Mouse (Mus musculus): Measurements from ENCODE around the gene Tssk4. TPM values are rescaled to one million over a fixed set of nuclear protein-coding genes. Genes with fewer than 3 reads are reported as not detected.
A peak's percentile ranks its signal among the peaks of the same experiment; 100 is the strongest.

Gene Tssk4
- under 1 TPM; 0.44 to 0.88 (median 0.52) TPM for total RNA-seq (2022)

DNA sequence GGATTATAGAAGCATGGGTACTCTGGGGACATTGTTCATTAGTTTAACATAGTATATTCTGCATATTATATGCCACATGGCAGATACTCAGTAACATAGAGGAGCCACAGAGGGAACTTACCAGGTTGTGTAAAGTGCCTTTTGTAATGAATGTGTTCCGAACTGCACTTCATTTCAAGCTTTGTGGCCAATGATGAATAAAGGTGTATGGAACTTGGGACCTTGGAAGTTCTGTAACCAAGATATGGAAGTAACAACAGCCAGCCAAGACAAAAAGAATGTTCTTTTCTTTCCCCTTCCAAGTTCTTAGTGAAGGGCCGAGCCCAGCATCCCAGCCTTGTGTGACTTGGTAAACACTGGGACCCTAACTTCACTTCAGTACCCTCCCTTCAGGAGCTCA, at the start of gene Tssk4:
Tssk4 (plus strand) TSS at position 301 of the 400 bp plus-strand sequence.
- no peak for DNase-seq (ENCODE audit: low spot score)

DNA sequence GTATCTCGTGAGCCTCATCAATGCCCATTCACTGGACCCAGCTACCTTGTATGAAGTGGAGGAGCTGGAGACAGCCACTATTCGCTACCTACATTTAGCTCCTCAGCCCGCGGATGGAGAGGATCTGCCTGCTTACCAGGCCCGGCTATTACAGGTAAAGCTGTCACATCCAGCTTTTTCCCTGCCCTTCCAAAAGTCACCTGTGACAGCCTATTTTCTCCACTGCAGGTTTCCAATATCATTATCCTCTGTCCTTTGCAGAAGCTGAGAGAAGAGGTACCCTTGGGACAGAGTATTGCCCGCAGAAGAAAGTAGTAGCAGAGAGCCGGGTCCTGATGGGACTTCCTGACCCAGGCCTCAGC, 46.7 kb upstream of the Tssk4 start, which contains the start of gene Irf9:
Irf9 (plus strand) TSS at position 301 of the 362 bp plus-strand sequence.
- DNase-seq (ENCODE audit: low spot score) = no peak

DNA sequence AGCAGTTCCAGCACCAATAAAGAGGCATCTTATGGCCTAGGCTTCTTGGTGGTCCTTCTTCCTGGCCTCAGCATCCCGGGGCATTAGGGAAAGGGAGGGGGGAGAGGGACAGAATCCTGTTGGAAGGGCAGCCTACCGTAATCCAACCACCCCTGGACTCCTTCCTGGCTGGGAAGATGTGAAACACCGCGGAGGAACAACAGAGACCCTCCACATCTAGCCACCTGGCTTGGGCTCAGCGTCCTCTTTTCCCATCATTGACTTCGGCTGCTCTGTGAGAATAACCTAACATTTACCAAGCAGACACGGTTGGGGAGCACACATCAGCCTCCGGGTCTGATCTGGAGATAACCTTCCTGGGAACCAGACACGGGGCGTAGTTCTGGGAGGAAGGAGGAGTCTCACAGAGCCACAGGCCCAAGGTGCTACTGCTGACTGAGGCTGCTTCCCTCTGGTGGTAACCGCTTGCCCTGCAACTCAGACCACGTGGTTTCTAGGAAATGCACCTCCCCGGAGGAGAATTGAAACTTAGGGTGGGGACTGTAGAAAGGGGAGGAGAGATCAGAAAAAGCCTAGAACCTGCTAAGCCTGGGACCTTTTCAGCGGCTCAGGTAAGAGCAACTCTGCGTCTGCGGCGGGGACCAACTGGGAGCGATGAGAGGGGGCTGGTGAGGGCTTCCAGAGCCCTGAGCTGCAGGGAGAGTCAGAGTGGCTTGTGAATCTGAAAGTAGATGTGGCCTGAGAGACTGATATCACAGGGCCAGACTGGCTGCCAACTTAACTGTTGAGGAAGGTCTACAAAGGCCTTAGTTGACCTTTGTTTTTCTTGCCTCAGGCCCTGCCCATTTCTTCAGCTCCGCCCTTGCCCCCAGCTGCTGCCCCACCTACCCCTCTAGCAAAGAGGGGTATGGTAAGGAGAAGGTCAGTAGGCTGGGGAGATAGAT, 46.1 kb upstream of the Tssk4 start:
- DNase-seq (ENCODE audit: low spot score) = peak; percentile 95

DNA sequence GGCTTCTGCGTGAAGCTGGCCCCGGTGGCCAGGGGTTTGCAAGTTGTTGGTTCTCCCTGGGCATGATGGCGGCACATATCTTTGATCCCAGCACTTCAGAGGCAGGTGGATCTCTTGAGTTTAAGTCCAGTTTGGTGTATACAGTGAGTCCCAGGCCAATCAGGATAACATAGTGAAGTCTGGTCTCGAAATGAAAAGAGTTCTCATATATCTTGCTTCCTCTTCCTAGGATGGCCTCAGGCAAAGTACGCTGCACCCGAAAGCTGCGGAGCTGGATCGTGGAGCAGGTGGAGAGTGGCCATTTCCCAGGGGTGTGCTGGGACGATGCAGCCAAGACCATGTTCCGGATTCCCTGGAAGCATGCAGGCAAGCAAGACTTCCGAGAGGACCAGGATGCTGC, 45.2 kb upstream of the Tssk4 start:
- no peak for DNase-seq (ENCODE audit: low spot score)

DNA sequence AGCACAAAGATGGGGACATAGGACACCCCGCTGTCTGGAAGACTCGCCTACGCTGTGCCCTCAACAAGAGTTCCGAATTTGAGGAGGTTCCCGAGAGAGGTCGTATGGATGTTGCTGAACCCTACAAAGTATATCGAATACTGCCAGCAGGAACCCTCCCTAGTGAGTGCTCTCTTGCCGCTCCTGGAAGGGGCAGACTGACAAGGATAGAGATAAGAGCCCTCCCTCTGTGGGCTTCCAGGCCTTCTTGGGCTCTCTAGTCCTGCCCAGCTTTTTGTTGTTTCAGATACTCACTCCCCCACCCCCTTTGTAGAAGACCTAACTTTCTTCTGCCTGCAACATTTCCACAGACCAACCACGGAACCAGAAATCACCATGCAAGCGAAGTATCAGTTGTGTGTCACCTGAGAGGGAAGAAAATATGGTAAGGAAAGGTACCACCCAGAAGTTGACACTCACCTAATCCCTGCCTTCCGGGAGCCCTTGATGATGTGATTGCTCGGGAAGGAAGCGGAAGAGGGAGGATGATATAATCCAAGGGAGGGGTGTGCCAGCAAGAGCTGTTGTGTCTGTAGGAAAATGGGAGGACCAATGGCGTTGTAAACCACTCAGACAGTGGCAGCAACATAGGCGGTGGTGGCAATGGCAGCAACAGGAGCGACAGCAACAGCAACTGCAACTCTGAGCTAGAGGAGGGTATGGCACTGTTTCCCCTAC, 44.1 kb upstream of the Tssk4 start:
- DNase-seq (ENCODE audit: low spot score) = no peak

DNA sequence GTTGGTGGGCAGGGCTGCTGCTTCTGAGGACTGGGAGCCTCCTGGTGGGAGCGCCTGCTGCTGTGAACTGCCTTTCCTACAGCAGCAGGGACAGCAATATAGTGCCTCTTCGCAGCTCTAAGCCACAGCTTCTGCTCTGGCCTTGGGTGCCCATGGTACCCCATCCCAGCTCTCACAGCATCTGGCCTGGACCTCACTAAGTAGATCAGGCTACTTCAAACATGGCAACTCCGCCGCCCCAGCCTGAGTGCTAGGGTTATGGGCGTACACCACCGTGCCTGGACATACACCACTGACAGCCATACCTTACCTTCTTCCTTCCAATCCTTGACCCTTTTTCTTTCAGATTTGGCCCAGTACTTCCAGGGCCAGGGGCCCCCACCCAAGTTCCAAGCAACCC, 41.6 kb upstream of the Tssk4 start:
- DNase-seq (ENCODE audit: low spot score) = no peak

DNA sequence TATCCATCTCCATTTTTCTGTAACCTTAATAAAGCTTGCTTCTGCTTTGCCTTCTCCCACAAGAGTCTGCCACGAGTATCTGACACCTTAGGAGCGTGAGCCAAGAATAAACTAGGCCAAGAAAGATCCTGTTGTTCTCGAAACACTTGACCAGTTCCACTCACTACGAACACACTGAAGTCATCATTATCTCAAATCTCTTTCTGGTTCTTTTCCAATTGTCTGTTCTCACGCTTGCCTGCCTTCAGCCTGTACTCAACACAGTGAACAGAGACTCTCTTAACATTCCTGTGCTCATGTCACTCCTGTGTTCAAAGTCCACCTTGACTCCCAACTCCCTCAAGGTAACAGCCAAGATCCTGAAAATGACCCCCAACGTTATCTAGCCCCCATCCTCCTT, 36.6 kb upstream of the Tssk4 start:
- no peak for DNase-seq (ENCODE audit: low spot score)

DNA sequence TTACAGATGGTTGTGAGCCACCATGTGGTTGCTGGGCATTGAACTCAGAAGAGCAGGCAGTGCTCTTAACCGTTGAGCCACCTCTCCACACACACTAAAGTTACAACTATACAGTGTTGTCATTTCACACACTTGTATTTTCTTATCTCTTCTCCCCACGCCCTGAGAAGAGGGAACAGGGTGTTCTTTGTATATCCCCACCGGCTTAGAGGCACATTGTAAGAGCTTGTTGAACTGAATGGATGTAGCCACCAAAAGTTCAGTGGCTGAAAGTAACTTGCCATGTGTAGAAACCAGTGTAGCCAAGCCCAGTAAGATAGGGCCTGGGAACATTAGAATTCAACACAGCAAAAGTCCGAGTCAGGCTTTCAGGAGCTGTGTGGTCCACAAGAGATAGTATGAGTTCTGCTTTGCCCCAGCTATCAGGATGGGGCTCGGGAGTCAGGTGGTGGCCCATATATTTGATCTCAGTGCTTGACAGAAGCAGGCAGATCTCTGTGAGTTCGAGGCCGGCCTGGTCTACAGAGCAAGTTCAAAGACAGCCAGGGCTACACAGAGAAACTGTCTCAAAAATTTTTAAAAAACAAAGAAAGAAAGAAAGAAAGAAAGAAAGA, 35.3 kb upstream of the Tssk4 start:
- DNase-seq (ENCODE audit: low spot score) = no peak

DNA sequence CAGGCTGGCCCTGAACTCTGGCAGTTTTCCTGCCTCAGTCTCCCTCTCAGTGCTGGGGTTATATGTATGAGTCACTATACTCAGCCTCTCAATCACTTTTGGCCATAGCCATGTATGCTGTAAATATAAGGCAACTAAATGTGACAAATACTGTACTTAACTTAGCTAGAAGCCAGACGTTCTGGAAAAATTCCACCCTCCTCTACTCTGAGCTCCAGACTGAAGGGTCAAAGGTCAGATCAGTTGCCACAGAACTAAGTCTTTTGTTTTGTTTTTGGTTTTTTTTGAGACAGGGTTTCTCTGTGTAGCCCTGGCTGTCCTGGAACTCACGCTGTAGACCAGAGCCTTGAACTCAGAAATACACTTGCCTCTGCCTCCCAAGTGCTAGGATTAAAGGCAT, 34.1 kb upstream of the Tssk4 start:
- no peak for DNase-seq (ENCODE audit: low spot score)

DNA sequence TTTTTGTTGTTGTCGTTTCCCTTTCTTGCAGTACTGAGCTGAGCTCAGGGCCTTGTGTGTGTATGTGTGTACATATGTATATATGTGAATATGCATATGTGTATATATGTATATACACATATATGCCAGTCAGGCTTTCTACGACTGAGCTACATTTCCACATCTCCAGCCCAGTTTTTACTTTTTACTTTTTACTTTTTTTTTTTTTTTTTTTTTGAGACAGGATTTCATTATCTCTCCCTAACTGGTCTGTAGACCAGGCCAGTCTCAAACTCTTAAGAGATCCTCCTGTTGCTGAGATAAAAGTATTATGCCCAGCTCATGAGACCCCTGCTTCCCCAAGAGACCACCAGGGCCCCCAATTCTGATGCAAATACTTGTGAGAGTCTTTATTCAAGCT, 33.1 kb upstream of the Tssk4 start:
- DNase-seq (ENCODE audit: low spot score) = no peak

DNA sequence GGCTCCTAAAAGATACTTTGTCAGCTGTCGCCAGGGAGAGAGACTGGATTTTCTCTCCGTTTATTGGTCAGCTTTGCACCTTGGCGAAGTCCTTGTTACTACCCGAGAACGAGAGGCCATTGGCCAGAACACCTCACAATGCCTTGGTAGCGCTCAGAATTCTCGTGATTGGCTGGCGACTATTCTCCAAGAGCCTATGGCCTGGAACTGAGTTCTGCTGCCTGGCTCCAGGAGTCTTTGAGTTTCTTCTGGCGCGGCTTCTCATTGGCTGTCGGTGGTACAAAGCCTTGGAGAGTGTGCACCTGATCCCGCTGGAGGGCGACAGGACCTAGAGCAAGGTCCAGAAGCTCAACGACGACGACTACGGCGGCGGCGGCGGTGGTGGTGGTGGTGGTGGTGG, 32.2 kb upstream of the Tssk4 start, which contains the start of gene Rec8:
Rec8 (plus strand) TSS at position 216 of the 400 bp plus-strand sequence.
- no peak for DNase-seq (ENCODE audit: low spot score)

DNA sequence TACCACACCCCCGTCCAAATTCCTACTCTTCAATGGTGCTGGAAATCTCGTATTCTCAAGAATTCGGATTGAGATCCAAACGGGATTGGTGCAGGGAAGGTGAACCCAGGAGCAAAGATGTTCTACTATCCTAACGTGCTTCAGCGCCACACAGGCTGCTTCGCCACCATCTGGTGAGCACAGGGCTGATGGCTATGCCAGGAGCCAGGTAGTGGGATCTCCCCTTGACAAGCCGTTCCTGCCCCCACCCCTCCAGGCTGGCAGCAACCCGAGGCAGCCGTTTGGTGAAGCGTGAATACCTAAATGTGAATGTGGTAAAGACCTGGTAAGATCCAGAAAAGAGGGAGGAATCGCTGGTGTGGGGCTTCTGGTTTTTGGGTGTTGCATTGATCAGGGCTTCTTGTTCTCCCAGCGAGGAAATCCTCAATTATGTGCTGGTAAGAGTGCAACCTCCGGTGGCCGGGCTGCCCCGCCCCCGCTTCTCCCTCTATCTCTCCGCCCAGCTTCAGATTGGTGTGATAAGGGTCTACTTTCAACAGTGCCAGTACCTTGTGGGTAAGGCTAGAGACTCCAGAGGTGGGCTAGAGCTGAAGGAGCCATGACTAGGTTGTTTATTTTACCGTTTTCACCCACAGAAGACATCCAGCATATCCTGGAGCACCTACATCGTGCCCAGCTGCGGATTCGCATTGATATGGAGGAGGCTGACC, 31.3 kb upstream of the Tssk4 start:
- DNase-seq (ENCODE audit: low spot score) = no peak

DNA sequence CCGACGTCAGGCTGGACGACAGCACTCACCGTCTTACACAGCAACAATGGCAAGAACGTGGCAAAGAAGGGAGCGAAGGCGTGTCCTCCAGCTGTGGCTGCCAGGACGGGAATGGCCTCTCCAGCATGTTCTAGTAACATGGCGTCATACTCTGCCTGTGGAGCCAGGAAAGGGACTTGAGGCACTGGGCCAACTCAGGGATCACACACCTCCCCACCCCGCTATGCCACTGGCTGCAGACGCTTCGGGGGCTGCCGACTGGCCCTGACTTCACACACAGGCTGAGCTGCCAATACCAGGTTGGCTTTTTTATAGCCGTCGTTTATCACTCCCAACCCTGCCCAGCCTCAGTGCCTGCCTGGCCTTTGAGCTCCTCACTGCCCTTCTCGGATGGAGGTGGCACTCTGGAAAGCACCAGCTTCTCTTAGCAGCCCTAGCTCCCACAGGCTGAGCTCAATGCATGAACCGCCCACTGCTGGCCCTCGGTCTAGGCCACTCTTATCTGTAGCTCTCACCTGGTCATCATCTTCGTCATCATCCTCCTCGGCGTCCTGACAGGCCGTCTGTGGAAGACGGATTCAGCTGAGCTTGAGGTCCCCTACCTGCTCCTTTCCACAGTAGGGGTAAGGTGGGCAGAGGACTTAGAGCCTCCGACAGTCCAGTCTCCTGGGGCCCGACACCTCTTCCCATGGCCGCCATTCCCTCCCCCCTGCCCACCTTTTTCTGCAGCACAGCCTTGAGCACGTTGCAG, 21.7 kb upstream of the Tssk4 start:
- DNase-seq (ENCODE audit: low spot score) = no peak

DNA sequence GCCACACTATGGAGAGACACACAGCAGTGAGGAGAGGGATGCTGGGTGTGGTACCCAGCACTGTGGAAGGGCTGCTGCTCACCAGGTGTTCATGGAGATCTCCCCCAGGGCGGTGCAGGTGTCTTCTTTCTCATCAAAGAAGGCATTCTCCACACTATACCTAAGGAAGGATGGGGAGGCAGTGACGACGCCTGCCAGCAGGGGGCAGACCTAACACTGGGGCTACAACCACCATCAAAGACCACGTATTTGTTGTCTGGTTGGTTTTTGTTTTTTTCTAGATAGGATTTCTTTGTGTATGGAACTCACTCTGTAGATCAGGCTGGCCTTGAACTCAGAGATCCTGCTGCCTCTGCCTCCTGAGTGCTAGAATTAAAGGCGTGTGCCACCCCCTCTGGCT, 20.7 kb upstream of the Tssk4 start:
- DNase-seq (ENCODE audit: low spot score) = peak; percentile 45

DNA sequence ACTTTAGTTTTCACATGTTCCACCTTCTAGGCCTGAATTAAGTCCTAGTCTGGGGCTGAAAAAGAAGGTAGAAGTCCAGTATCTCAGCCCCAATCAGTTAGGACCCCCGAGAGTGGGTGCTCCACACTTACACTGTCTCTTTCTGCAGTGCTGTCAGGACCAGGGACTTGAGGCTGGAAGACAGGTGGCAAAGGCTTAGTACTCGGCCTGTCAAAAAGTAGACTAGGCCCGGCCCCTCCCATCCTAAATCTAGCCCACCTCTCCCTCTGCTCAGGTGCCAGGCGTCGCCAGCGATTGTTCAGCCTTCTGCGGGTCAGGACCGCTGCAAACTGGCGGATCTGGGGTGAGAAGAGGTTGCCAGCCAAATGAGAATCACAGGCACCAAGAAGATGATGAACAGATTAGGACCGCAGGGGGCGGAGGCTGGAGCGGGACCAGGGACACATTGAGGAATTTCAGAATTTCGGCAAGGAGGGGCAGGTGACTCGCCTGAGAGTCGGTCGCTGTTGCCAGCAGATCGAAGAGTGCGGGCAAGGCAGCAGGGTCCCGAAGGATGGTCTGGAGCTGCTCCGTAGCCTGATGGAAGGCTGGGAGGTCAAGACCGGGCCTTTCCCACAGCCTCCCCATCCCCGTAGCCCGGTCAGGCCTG, 15.0 kb upstream of the Tssk4 start:
- no peak for DNase-seq (ENCODE audit: low spot score)

DNA sequence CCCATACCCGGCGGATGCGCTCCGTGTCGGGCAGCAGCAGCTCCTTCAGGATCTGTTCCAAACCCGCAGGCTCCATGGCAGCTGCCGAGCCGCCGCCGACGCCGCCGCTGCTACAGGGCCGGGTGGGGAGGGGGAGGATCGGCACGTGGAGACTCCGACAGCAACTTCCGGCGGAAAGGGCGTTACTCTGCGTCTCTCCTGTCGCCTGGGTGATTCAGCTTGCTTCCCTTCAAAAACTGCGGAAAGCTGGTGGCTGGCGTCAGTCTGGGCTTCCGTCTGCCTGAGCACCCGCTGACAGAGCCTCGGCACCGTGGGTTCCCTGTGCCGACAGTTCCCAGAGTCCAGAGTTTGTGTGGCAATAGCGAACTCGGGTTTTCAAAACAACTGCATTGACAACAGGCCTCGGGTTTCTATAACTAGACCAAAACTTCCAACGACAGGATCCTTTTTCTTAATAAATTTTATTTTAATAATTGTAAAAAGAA, 14.4 kb upstream of the Tssk4 start, which contains the start of gene Ipo4:
Ipo4 (minus strand) TSS at position 435 of the 485 bp plus-strand sequence.
- DNase-seq (ENCODE audit: low spot score) = peak; percentile 93

DNA sequence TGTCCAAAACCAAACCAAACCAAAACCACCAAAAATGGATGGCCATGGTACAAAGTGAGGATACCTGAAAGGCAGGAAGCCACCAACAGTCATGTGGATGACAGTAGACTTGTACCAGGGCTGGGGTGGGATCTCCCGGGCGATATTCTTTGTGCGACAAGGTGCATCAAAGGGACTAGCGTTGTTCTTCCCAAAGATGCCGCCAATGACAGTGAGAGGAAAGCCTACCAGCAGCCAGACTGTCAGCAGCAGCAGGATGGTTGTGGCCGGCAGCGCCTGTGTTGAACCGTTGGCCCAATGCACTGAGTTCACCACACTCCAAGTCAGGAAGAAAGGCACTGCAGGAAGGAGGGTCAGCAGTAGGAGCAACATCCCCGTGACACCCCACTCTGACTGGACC, 12.2 kb upstream of the Tssk4 start, which contains the start of gene Gm49378:
Gm49378 (minus strand) TSS at position 101 of the 400 bp plus-strand sequence.
- DNase-seq (ENCODE audit: low spot score) = no peak

DNA sequence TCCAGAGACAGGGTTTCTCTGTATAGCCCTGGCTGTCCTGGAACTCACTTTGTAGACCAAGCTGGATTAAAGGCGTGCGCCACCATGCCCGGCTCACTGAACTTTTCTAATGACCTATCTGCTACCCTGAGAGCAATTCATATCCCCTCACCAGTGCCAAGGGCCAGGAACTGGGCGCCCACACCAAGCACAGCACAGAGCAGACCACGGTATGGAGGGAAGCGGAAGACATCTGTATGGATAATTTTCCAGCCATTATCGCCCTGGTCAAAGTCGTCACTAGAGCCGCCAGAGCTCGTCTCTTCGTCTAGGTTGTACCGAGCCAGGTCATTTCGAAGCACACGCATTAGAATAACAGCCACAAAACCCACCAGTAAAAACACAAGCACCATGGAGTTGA, 9.2 kb upstream of the Tssk4 start:
- no peak for DNase-seq (ENCODE audit: low spot score)

DNA sequence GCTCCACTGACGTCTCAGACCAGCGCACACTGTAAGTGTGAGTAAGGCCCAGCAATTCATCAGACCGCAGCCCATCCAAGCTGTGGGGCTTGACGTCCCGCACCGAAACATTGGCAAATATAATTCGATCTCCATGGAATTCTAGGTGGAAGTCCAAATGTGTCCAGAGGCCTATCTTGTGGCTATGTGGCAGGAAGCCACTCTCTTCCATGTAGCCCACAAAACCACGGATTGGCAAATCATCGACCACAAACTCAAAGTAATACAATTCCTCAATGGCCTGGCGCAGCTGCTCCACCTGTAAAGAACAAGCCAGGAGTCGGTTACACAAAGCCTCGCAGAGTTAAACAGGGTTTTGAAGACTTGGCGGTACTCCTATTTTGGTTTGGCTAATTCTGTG, 8.7 kb upstream of the Tssk4 start:
- no peak for DNase-seq (ENCODE audit: low spot score)

DNA sequence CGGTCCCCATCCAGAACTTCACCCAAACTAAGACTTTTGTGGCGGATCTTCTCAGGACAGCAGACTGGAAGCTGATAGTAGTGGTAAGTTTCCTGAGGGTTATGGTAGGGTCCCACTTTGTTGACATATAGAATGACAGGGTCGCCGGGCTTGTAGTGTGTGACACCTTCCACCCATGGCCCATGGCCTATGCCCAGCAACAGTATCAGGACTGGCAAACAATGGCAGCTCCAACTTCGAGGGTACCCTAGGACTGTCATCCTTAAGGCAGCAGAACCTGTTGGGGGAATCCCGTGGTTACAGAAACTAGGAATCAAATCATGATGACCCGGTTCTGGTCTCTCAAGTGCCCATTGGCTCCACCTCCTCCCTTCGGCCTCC, 7.3 kb upstream of the Tssk4 start:
- no peak for DNase-seq (ENCODE audit: low spot score)

Data from heart, adult 8-10 months (tissue).